Mouse (Mus musculus): ENCODE measurements around the gene Lypd3.
"Not testable (repeated sequence)": the region's sequence is repeated elsewhere in the genome, so short reads cannot be mapped to it uniquely, and the experiment has no call there.

- TF ChIP-seq CTCF (IDR thresholded peaks at IDR 0.05; ENCODE audit: borderline replicate concordance, insufficient read depth, low read depth, low read length); POLR2A (IDR thresholded peaks at IDR 0.05; ENCODE audit: borderline replicate concordance, insufficient read depth, low read length): not testable (repeated sequence)
Measured at GRCm38 (mm10) chr7:24684121-24684520, 47.8 kb downstream of the Lypd3 start.

Data from cerebellum, adult 2 months (tissue).